ENCODE assay signal across 8 mouse cellular contexts in genomic region chr8:115159711-115160374, GRCm38 (mm10).
DNase-seq lines count a peak whose midpoint lies in the region; ATAC-seq and TF ChIP-seq lines count a peak whose summit lies in the region.

No protein-coding gene starts in this region.

- TF ChIP-seq POLR2A in lung, adult 2 months (IDR thresholded peaks at IDR 0.05; ENCODE audit: borderline replicate concordance, extremely low read depth, low read depth, low read length): no peak

- H3K4me2 ChIP-seq in embryonic facial prominence, embryonic 12.5 days (replicated peaks): peak overlapping the region; percentile 47
- peak overlapping the region; percentile 78 for H3K4me2 ChIP-seq in heart, embryonic 13.5 days
- H3K4me2 ChIP-seq in kidney, embryonic 15.5 days: peak overlapping the region; percentile 75
- peak overlapping the region; percentile 56 for H3K4me2 ChIP-seq in neural tube, embryonic 13.5 days

- 5% methylated on average over 22 of the region's 22 CpGs for WGBS in embryonic facial prominence, embryonic 12.5 days
- WGBS in heart, embryonic 13.5 days: 5% methylated on average over 22 of the region's 22 CpGs
- 4% methylated on average over 22 of the region's 22 CpGs for WGBS in kidney, embryonic 15.5 days
- 4% methylated on average over 22 of the region's 22 CpGs for WGBS in lung, adult 2 months
- 3% methylated on average over 22 of the region's 22 CpGs for WGBS in neural tube, embryonic 13.5 days

- no peak for TF ChIP-seq CTCF in lung, adult 2 months (IDR thresholded peaks at IDR 0.05; ENCODE audit: insufficient read depth, low read length)

- H3K9ac ChIP-seq in embryonic facial prominence, embryonic 12.5 days: no peak overlapping the region
- H3K9ac ChIP-seq in heart, embryonic 13.5 days: peak overlapping the region; percentile 76
- peak overlapping the region; percentile 39 for H3K9ac ChIP-seq in kidney, embryonic 15.5 days
- H3K9ac ChIP-seq in neural tube, embryonic 13.5 days: peak overlapping the region; percentile 34

- no peaks in the 10 kb centered on the region for H3K36me3 ChIP-seq in embryonic facial prominence, embryonic 12.5 days
- no peaks in the 10 kb centered on the region for H3K36me3 ChIP-seq in heart, embryonic 13.5 days
- H3K36me3 ChIP-seq in kidney, embryonic 15.5 days: no peaks in the 10 kb centered on the region
- no peaks in the 10 kb centered on the region for H3K36me3 ChIP-seq in neural tube, embryonic 13.5 days

- H3K9me3 ChIP-seq in embryonic facial prominence, embryonic 12.5 days: no peaks in the 10 kb centered on the region
- no peaks in the 10 kb centered on the region for H3K9me3 ChIP-seq in heart, embryonic 13.5 days
- no peaks in the 10 kb centered on the region for H3K9me3 ChIP-seq in kidney, embryonic 15.5 days (replicated peaks)
- no peaks in the 10 kb centered on the region for H3K9me3 ChIP-seq in neural tube, embryonic 13.5 days

- DNase-seq in adrenal gland, adult 18-20 months (ENCODE audit: low spot score in 2 of 2): peak; percentile 30 to 33
- DNase-seq in lung, adult 2 months: peak; percentile 11

- peaks cover 38% of the 10 kb centered on the region for H3K4me1 ChIP-seq in embryonic facial prominence, embryonic 12.5 days
- peaks cover 43% of the 10 kb centered on the region for H3K4me1 ChIP-seq in heart, embryonic 13.5 days
- H3K4me1 ChIP-seq in kidney, embryonic 15.5 days: peaks cover 32% of the 10 kb centered on the region
- H3K4me1 ChIP-seq in lung, adult 2 months (ENCODE audit: control insufficient read depth, insufficient read depth, low read length): peaks cover 6% of the 10 kb centered on the region
- H3K4me1 ChIP-seq in neural tube, embryonic 13.5 days (replicated peaks): peaks cover 39% of the 10 kb centered on the region

- peak; percentile 86 for ATAC-seq in CD4-positive, CD25-positive, alpha-beta regulatory T cell, adult 4 months
- no peak for ATAC-seq in embryonic facial prominence, embryonic 12.5 days (ENCODE audit: insufficient number of reproducible peaks, insufficient read depth, low FRiP score, low TSS enrichment)
- no peak for ATAC-seq in heart, embryonic 13.5 days (ENCODE audit: extremely low read depth, insufficient number of reproducible peaks, low FRiP score, low TSS enrichment)
- ATAC-seq in kidney, embryonic 15.5 days (replicated peaks; ENCODE audit: low FRiP score): peak; percentile 48
- 0 out of 2 replicates have a peak, but pooled peaks have one; percentile 20 for ATAC-seq in neural tube, embryonic 13.5 days (ENCODE audit: low read depth)
- no peak; the same call in 1 of the 2 replicates for ATAC-seq in monocyte, adult 5-6 weeks (replicated peaks; ENCODE audit: insufficient number of reproducible peaks, low FRiP score, low TSS enrichment, poor library complexity, severe bottlenecking)

- peak overlapping the region; percentile 20 for H3K4me3 ChIP-seq in embryonic facial prominence, embryonic 12.5 days
- peak overlapping the region; percentile 53 for H3K4me3 ChIP-seq in heart, embryonic 13.5 days
- H3K4me3 ChIP-seq in kidney, embryonic 15.5 days (replicated peaks): peak overlapping the region; percentile 45
- peak overlapping the region; percentile 51 for H3K4me3 ChIP-seq in lung, adult 2 months (replicated peaks; ENCODE audit: extremely low read depth, low read depth, low read length)
- H3K4me3 ChIP-seq in neural tube, embryonic 13.5 days: peak overlapping the region; percentile 29

- H3K27me3 ChIP-seq in embryonic facial prominence, embryonic 12.5 days: 0 out of 2 replicates have a peak, but pooled peaks cover 11% of the 10 kb centered on the region
- peaks cover 18% of the 10 kb centered on the region for H3K27me3 ChIP-seq in heart, embryonic 13.5 days (replicated peaks)
- H3K27me3 ChIP-seq in kidney, embryonic 15.5 days: peaks cover 15% of the 10 kb centered on the region
- peaks cover 20% of the 10 kb centered on the region for H3K27me3 ChIP-seq in neural tube, embryonic 13.5 days

- 0 out of 2 replicates have a peak overlapping the region, but pooled peaks have one; percentile 59 for H3K27ac ChIP-seq in embryonic facial prominence, embryonic 12.5 days
- H3K27ac ChIP-seq in heart, embryonic 13.5 days (replicated peaks): peak overlapping the region; percentile 66; the same call in 1 of the 2 replicates
- peak overlapping the region; percentile 62; the same call in 1 of the 2 replicates for H3K27ac ChIP-seq in kidney, embryonic 15.5 days
- H3K27ac ChIP-seq in neural tube, embryonic 13.5 days (replicated peaks): no peak overlapping the region

Comparison
In these comparisons a context has a peak if more than half of its experiments do, and no peak if none do; other contexts are left out.
1. ATAC-seq: peak in CD4-positive, CD25-positive, alpha-beta regulatory T cell, adult 4 months (single experiment), kidney, embryonic 15.5 days (single experiment) and neural tube, embryonic 13.5 days (single experiment); none in embryonic facial prominence, embryonic 12.5 days (single experiment), heart, embryonic 13.5 days (single experiment) and monocyte, adult 5-6 weeks (single experiment).
2. Peak in every context shown above with its lines, with median percentiles within 50 percentile points of each other: H3K4me2 ChIP-seq and H3K4me3 ChIP-seq.